Mouse (Mus musculus): Measurements from ENCODE around the gene Tmsb4x.

Tmsb4x gene

GRCm38 (mm10) chrX:167183535-167183934 lies 25.6 kb downstream of the Tmsb4x start:
- no peak for DNase-seq (ENCODE audit: extremely low read depth, low read depth, low spot score)

GRCm38 (mm10) chrX:167182411-167182810 lies 26.7 kb downstream of the Tmsb4x start:
- no peak for DNase-seq (ENCODE audit: extremely low read depth, low read depth, low spot score)

- no peak for DNase-seq (ENCODE audit: extremely low read depth, low read depth, low spot score)
Observed at GRCm38 (mm10) chrX:167179961-167180642, 29.0 kb downstream of the Tmsb4x start.

- DNase-seq (ENCODE audit: extremely low read depth, low read depth, low spot score) = no peak
Observed at GRCm38 (mm10) chrX:167179549-167179948, 29.6 kb downstream of the Tmsb4x start.

GRCm38 (mm10) chrX:167175319-167175718 lies 33.8 kb downstream of the Tmsb4x start:
- no peak for DNase-seq (ENCODE audit: extremely low read depth, low read depth, low spot score)

- DNase-seq (ENCODE audit: extremely low read depth, low read depth, low spot score) = no peak
Observed at GRCm38 (mm10) chrX:167174311-167174710, 34.8 kb downstream of the Tmsb4x start.

- no peak for DNase-seq (ENCODE audit: extremely low read depth, low read depth, low spot score)
Observed at GRCm38 (mm10) chrX:167172256-167172655, 36.9 kb downstream of the Tmsb4x start.

GRCm38 (mm10) chrX:167171281-167171680 lies 37.8 kb downstream of the Tmsb4x start:
- no peak for DNase-seq (ENCODE audit: extremely low read depth, low read depth, low spot score)

- no peak for DNase-seq (ENCODE audit: extremely low read depth, low read depth, low spot score)
Observed at GRCm38 (mm10) chrX:167167282-167167681, 41.8 kb downstream of the Tmsb4x start.

- no peak for DNase-seq (ENCODE audit: extremely low read depth, low read depth, low spot score)
Observed at GRCm38 (mm10) chrX:167166051-167166450, 43.1 kb downstream of the Tmsb4x start.

- no peak for DNase-seq (ENCODE audit: extremely low read depth, low read depth, low spot score)
Observed at GRCm38 (mm10) chrX:167157691-167158090, 51.4 kb downstream of the Tmsb4x start.
